Mouse (Mus musculus) olfactory bulb, adult 2 months (tissue): Measurements from ENCODE around the gene Rab8b. TPM values are rescaled to one million over a fixed set of nuclear protein-coding genes. Genes with fewer than 3 reads are reported as not detected.
"Not testable (repeated sequence)": the region's sequence is repeated elsewhere in the genome, so short reads cannot be mapped to it uniquely, and the experiment has no call there.

ENCODE experiments used
- H3K27ac ChIP-seq: fragments of 200-500 bp; 2 replicates; pipeline ENCODE4 v1.5.1; 2012; ENCODE audit warnings: low read depth, low read length; ENCODE audit not compliant: insufficient read depth
- H3K4me1 ChIP-seq: fragments of 200-500 bp; 2 replicates; pipeline ENCODE4 v1.6.1; 2012; ENCODE audit warnings: low read length; ENCODE audit not compliant: control insufficient read depth, insufficient read depth
- H3K4me3 ChIP-seq: fragments of 200-500 bp; 2 replicates; pipeline ENCODE4 v1.5.1; 2012; ENCODE audit warnings: mild to moderate bottlenecking, low read depth, low read length, moderate library complexity; ENCODE audit not compliant: insufficient read depth
- CTCF ChIP-seq: fragments of 200-500 bp; IDR thresholded peaks from 2 replicates; pipeline ENCODE4 v1.5.1; 2012; ENCODE audit warnings: low read depth, mild to moderate bottlenecking, low read length, moderate library complexity; ENCODE audit not compliant: insufficient read depth
- POLR2A ChIP-seq: fragments of 200-500 bp; IDR thresholded peaks from 2 replicates; pipeline ENCODE4 v1.6.1; 2012; ENCODE audit warnings: mild to moderate bottlenecking, low read depth, low read length, moderate library complexity; ENCODE audit not compliant: insufficient read depth
- WGBS: fragments of 180-500 bp; shearing (Covaris S2); methylation state at CpG from one replicate; pipeline ENCODE4 v1.1.7; 2018; 5-methylcytosine and 5-hydroxymethylcytosine counted together
- polyA plus RNA-seq: library from polyadenylated mRNA; stranded (reverse); fragments of >200 nt; gene quantifications from 2 replicates; pipeline ENCODE4 v1.2.4, GENCODE M21; 2012; ENCODE audit warnings: low replicate concordance; ENCODE audit not compliant: missing spikeins, insufficient read depth, insufficient read length

The Rab8b gene
- polyA plus RNA-seq, 1 experiment = not detected

DNA sequence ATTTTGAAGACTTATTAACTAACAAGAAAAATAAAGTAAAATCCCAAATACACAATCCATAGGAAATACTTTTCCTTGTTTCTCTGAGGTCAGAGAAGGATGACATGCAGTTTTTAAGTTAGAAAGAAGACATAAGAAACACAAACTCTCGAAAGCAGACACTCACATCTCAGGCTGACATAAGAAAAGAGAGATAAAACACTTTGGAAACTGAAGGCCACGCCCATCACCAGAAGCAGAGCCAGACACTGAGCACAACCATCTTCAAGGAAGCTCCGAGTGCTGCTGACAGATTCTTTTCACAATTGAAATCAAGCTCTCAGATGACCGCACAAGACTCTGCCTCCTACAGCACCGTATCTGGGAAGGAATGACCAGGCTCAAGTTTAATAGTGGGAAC is 23.5 kb downstream of the Rab8b start:
- H3K27ac ChIP-seq = no peak overlapping the region

DNA sequence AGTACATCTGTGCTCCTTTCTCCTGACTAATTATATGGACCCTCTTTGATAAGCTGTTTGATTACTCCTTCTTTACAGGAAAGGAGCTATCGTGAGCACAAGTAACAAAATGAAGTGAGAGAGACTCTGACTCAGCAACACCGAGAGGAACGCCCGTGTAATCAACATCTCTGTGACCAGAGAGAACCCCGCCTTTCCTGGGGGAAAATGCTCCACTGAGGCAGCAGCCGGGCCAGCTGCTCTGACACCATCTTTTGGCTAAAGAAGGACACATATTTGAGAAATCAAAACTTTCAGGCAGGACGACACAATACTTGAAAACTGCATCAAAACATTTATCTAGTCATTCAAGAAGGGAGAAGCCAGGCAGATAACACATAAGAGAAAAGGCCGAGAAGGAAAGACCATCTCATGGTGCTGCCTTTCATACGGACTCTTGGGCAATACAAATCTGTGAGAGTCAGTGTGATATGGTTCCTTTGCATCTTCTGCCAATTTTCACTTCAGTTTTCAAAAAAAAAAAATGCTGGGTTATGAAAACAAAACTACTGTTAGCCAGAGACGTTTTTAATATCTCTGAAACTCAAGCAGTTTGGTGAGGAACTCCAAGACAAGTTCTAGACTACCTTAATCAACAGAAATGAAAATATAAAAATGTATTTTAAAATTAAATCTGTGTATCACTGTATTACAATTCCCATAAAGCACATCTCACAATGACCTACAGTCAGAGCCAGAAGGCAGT is 24.3 kb downstream of the Rab8b start:
- Histone ChIP-seq H3K27ac (no peak overlapping the region), H3K4me1 (no peaks in the 10 kb centered on the region), H3K4me3 (no peak overlapping the region)
- 47% methylated on average over 10 of the region's 10 CpGs for WGBS
- no peak for TF ChIP-seq POLR2A
- TF ChIP-seq CTCF = no peak

More for the DNA sequence above, 23.5 kb downstream of the Rab8b start:
- no peak overlapping the region for H3K4me3 ChIP-seq
- H3K4me1 ChIP-seq = no peaks in the 10 kb centered on the region
- TF ChIP-seq CTCF = no peak
- TF ChIP-seq POLR2A = no peak
- 81% methylated on average over 5 of the region's 5 CpGs for WGBS

DNA sequence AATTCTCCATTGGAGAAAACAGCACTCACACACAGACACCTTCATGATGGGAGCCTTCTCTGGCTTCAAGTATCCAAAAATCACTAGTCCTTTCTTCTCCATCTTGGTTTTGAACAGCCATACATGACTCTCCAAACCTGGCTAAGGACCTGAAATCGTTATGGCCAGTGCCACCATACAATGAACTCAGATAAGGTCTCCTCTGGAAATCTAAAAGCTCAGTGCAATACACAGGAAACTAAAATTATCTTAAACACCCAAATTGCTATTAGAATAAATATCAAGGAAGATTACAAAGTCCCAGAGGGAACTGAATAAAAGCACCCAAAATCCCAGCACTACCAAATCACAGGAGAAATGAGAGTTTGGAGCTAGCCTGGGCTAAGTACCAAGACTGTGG is 25.1 kb downstream of the Rab8b start:
- Histone ChIP-seq H3K4me1 (no peaks in the 10 kb centered on the region), H3K4me3 (no peak overlapping the region), H3K27ac (no peak overlapping the region)
- TF ChIP-seq CTCF = no peak
- no peak for TF ChIP-seq POLR2A
- WGBS = 78% methylated on average over 1 of the region's 1 CpGs

- WGBS = 98% methylated on average over 4 of the region's 4 CpGs
- H3K4me3 ChIP-seq, H3K27ac ChIP-seq, H3K4me1 ChIP-seq: not testable (repeated sequence)
Measured at GRCm38 (mm10) chr9:66892456-66892855, 27.0 kb downstream of the Rab8b start.

DNA sequence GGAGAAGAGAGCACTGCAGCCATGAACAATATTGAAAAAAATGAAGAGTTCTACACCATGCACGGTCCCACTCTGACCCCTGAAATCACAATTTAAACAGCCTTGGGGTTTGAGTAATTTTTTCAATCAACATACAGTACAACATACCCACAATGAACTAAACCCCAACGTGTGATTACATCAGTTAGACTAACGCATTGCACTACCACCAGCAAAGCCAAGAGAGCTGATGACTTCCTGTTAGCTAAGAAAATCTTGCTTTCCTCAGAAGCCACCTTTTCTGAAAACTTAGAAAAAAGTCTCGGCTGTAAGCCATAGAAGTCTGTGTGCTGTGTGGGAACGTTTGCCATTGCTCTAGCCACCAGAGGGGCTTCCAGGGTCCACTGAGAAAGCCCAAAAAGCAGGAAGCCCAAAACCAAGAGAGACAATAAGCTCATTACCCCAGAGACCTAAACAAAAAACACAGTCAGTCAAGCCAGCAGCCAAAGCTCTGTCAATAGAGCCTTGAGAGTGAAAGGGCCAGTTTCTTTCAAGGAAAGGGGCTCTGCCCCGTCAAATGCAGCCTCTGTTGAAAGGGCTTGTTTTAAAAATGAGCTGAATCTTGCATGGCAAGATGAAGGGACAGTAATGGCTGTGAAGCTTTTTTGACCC is 31.4 kb downstream of the Rab8b start:
- TF ChIP-seq POLR2A (no peak), CTCF (no peak)
- no peak overlapping the region for H3K27ac ChIP-seq
- H3K4me1 ChIP-seq = 0 out of 2 replicates have a peak, but pooled peaks cover 3% of the 10 kb centered on the region
- no peak overlapping the region for H3K4me3 ChIP-seq
- 53% methylated on average over 6 of the region's 6 CpGs for WGBS

DNA sequence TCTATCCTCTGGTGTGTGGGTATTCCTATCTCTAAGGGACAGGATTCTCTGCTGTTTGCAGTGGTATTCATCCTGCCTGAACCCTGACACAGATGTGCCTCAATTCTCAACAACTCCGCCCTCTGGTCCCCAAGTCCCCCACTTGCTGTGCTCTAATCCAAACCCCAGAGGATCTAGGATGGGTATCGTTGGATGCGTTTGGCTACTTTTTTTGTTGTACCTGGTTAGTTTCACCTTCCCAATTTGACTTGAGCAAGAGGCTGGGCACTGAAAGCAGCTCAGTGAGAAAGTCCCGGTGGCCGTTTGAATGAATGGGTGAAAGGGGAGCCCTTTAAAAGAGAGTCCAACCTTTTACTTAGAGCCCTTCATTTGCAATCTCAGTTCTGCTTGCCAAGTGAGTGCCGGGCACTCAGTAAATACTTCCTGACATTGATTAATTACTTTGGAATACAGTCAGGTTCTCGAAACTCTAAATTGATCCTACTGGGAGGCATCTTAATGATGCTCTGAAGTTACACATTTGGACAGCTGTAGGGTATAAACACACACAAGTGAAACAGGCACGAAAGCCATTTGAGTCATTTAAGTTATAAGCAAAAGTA is 32.1 kb downstream of the Rab8b start:
- TF ChIP-seq POLR2A (no peak), CTCF (no peak)
- WGBS = 44% methylated on average over 8 of the region's 8 CpGs
- Histone ChIP-seq H3K27ac (no peak overlapping the region), H3K4me3 (no peak overlapping the region), H3K4me1 (0 out of 2 replicates have a peak, but pooled peaks cover 5% of the 10 kb centered on the region)

GRCm38 (mm10) chr9:66886818-66887217 is 32.7 kb downstream of the Rab8b start:
- Histone ChIP-seq H3K4me1 (0 out of 2 replicates have a peak, but pooled peaks cover 5% of the 10 kb centered on the region), H3K4me3 (no peak overlapping the region), H3K27ac (no peak overlapping the region)
- no peak for TF ChIP-seq POLR2A
- no peak for TF ChIP-seq CTCF
- WGBS = 84% methylated on average over 6 of the region's 6 CpGs

- 0 out of 2 replicates have a peak, but pooled peaks cover 5% of the 10 kb centered on the region for H3K4me1 ChIP-seq
- H3K27ac ChIP-seq = no peak overlapping the region
- TF ChIP-seq POLR2A = no peak
- TF ChIP-seq CTCF = no peak
- 60% methylated on average over 3 of the region's 3 CpGs for WGBS
- no peak overlapping the region for H3K4me3 ChIP-seq
Measured at GRCm38 (mm10) chr9:66886366-66886765, 33.1 kb downstream of the Rab8b start.

GRCm38 (mm10) chr9:66884609-66885008 is 34.9 kb downstream of the Rab8b start:
- no peak overlapping the region for H3K27ac ChIP-seq
- TF ChIP-seq POLR2A = no peak
- TF ChIP-seq CTCF = no peak
- 0 out of 2 replicates have a peak, but pooled peaks cover 5% of the 10 kb centered on the region for H3K4me1 ChIP-seq
- H3K4me3 ChIP-seq = no peak overlapping the region
- 88% methylated on average over 2 of the region's 2 CpGs for WGBS
